Mouse (Mus musculus) gastrocnemius, postnatal 25 days (tissue): Measurements from ENCODE around the gene Sv2a. TPM values are rescaled to one million over a fixed set of nuclear protein-coding genes. Genes with fewer than 3 reads are reported as not detected.

Experiments used
- microRNA-seq, 2 experiments: library from miRNA; unstranded; fragments of <30 nt; microRNA quantifications; one replicate each; pipeline ENCODE4 v1.2.0; 2021; ENCODE audit warnings: borderline replicate concordance in 2 of 2
- total RNA-seq, 2 experiments: library from RNA; stranded (reverse); gene quantifications; 1 replicate in 1 of 2; 2 replicates in 1 of 2; pipeline ENCODE4 v1.2.3; 2021

Sv2a gene
- total RNA-seq, 2 experiments from 2014 or later = 0.92 to 1.3 TPM

Small RNA genes within 50 kb of the gene (microRNA-seq; reads per million reads assigned to microRNA genes)
- gene Gm44492 (0 reads per million in 2 experiments), gene Gm47311 (0 reads per million in 2 experiments)

Other genes with a start within 250 kb of the Sv2a start
- 10 to 100 TPM; 23.2 to 39.8 TPM for gene Plekho1, start 185.2 kb upstream of the Sv2a start, total RNA-seq
- gene Vps45, start 122.7 kb upstream of the Sv2a start, total RNA-seq = 10 to 100 TPM; 17.0 to 22.2 TPM
- 10 to 100 TPM; 52.5 to 54.4 TPM for gene Otud7b, start 76.6 kb upstream of the Sv2a start, total RNA-seq
- 1 to 10 TPM; 2.5 to 4.1 TPM for gene Mtmr11, start 19.1 kb upstream of the Sv2a start, total RNA-seq
- gene Sf3b4, start 8.8 kb upstream of the Sv2a start, total RNA-seq = 10 to 100 TPM in 1 of 2 experiments, 1 to 10 TPM in 1; 8.8 to 10.3 TPM
- 10 to 100 TPM; 22.4 to 28.2 TPM for gene Bola1, start 38.6 kb downstream of the Sv2a start, total RNA-seq
- 1 to 10 TPM; 1.7 TPM for gene Hist2h2ab, start 38.7 kb downstream of the Sv2a start, total RNA-seq
- 10 to 100 TPM; 12.1 to 12.5 TPM for gene Hist2h2ac, start 39.7 kb downstream of the Sv2a start, total RNA-seq
- 1 to 10 TPM; 4.5 to 5.3 TPM for gene Hist2h2be, start 40.0 kb downstream of the Sv2a start, total RNA-seq
- 10 to 100 TPM in 1 of 2 experiments, 1 to 10 TPM in 1; 7.1 to 11.4 TPM for gene Hist2h3c2, start 58.0 kb downstream of the Sv2a start, total RNA-seq
- 100 to 1,000 TPM; 213 to 222 TPM for gene Hist2h2aa2, start 59.1 kb downstream of the Sv2a start, total RNA-seq
- gene Hist2h2aa1, start 64.3 kb downstream of the Sv2a start, total RNA-seq = 1 to 10 TPM; 4.9 to 5.7 TPM
- gene Hist2h3c1, start 65.5 kb downstream of the Sv2a start, total RNA-seq = not detected
- gene Hist2h4, start 82.2 kb downstream of the Sv2a start, total RNA-seq = 1 to 10 TPM; 7.5 to 8.7 TPM
- gene Hist2h3b, start 87.5 kb downstream of the Sv2a start, total RNA-seq = 10 to 100 TPM; 24.6 to 29.5 TPM
- 10 to 100 TPM; 30.8 to 37.0 TPM for gene Hist2h2bb, start 88.6 kb downstream of the Sv2a start, total RNA-seq
- gene Fcgr1, start 112.8 kb downstream of the Sv2a start, total RNA-seq = under 1 TPM; 0.33 to 0.40 TPM